Mouse (Mus musculus) midbrain, embryonic 12.5 days (tissue): ENCODE results near the gene Mgat5b. TPM values are rescaled to one million over a fixed set of nuclear protein-coding genes. Genes with fewer than 3 reads are reported as not detected.
A peak's percentile ranks its signal among the peaks of the same experiment; 100 is the strongest.

Experiments used
- ATAC-seq: fragments of 200-750 bp; cut with Nextera tagmentation; 2 replicates; pipeline ENCODE4 v1.8.0; 2017; ENCODE audit warnings: low read depth, moderate TSS enrichment, moderate library complexity; ENCODE audit not compliant: low FRiP score
- H3K27ac ChIP-seq: fragments of 300-500 bp; sonication (generic); replicated peaks from 2 replicates; pipeline ENCODE4 v1.5.1; 2016; ENCODE audit warnings: mild to moderate bottlenecking
- H3K27me3 ChIP-seq: fragments of 300-500 bp; sonication (generic); 2 replicates; pipeline ENCODE4 v1.6.1; 2016; ENCODE audit warnings: mild to moderate bottlenecking
- H3K36me3 ChIP-seq: fragments of 300-500 bp; sonication (generic); 2 replicates; pipeline ENCODE4 v1.6.1; 2016
- H3K4me1 ChIP-seq: fragments of 300-500 bp; sonication (generic); 2 replicates; pipeline ENCODE4 v1.6.1; 2016
- H3K4me2 ChIP-seq: fragments of 300-500 bp; sonication (generic); replicated peaks from 2 replicates; pipeline ENCODE4 v1.6.1; 2016; ENCODE audit warnings: mild to moderate bottlenecking, moderate library complexity
- H3K4me3 ChIP-seq: fragments of 300-500 bp; sonication (generic); 2 replicates; pipeline ENCODE4 v1.5.1; 2016; ENCODE audit warnings: mild to moderate bottlenecking
- H3K9ac ChIP-seq: fragments of 300-500 bp; sonication (generic); replicated peaks from 2 replicates; pipeline ENCODE4 v1.6.1; 2016; ENCODE audit warnings: mild to moderate bottlenecking, moderate library complexity
- H3K9me3 ChIP-seq: fragments of 300-500 bp; sonication (generic); 2 replicates; pipeline ENCODE4 v1.6.1; 2016; ENCODE audit warnings: mild to moderate bottlenecking
- WGBS: fragments of 180-500 bp; shearing (Covaris S2); methylation state at CpG from one replicate; pipeline ENCODE4 v1.1.7; 2016; 5-methylcytosine and 5-hydroxymethylcytosine counted together
- polyA plus RNA-seq: library from polyadenylated mRNA; unstranded; fragments of >200 nt; fragmentation: Nextera tagmentation; extraction: Ambion mirVana; gene quantifications from 2 replicates; pipeline ENCODE4 v1.2.1, GENCODE M21; 2016

Gene Mgat5b
- polyA plus RNA-seq, 1 experiment from 2014 or later: 17.7 TPM

- Histone ChIP-seq H3K27me3 (peaks cover 33% of the 10 kb centered on the region), H3K9me3 (no peaks in the 10 kb centered on the region), H3K4me2 (peak overlapping the region; percentile 92), H3K4me3 (peak overlapping the region; percentile 10; the same call in 1 of the 2 replicates), H3K36me3 (peaks cover 32% of the 10 kb centered on the region), H3K9ac (no peak overlapping the region), H3K4me1 (peaks cover 46% of the 10 kb centered on the region), H3K27ac (no peak overlapping the region)
- 44% methylated on average over 7 of the region's 7 CpGs for WGBS
- peak; percentile 41; the same call in 1 of the 2 replicates for ATAC-seq
Observed at GRCm38 (mm10) chr11:116922058-116922457, 3.4 kb downstream of the Mgat5b start.

DNA sequence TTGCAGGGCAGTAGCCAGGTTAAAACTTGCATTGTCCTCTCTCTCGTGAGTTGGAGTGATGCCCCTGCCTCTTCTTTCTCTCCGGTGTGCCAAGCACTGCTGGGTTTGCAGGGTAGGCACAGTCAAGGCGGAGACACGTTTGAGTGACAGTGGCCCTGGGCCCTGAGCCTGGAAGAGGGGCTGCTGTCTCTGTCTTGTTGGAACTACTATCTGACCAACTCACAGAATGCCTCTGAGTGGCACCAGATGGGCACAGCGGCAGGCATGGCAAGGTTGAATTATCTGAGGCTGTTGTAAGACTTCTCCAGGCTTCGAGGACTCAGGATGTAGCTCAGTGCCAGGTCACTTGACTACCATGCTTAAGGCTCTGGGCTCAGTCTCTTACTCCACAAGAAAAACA lies 9.4 kb downstream of the Mgat5b start:
- Histone ChIP-seq H3K27ac (no peak overlapping the region), H3K27me3 (no peaks in the 10 kb centered on the region), H3K9ac (no peak overlapping the region), H3K4me2 (no peak overlapping the region), H3K9me3 (no peaks in the 10 kb centered on the region), H3K4me1 (no peaks in the 10 kb centered on the region), H3K4me3 (no peak overlapping the region), H3K36me3 (peaks cover 73% of the 10 kb centered on the region)
- 86% methylated on average over 6 of the region's 6 CpGs for WGBS
- no peak for ATAC-seq

DNA sequence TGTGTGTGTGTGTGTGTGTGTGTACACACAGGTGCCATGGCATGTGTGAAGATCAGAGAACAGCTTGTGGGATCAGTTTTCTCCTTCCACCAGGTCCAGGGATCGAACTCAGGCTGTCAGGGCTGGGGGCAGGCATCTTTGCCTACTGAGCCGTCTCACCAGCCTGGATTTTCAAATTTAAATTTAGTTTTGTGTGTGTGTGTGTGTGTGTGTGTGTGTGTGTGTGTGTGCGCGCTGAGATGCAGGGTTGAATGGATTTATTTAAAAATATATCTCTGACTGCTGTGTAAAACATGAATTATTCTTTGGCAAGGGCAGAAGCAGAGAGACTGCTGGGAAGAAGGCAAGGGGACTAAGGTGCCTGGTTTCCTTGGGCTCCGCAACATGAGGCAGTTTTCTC lies 16.2 kb downstream of the Mgat5b start:
- Histone ChIP-seq H3K27me3 (peaks cover 10% of the 10 kb centered on the region; the same call in 1 of the 2 replicates), H3K9me3 (no peaks in the 10 kb centered on the region), H3K4me2 (no peak overlapping the region), H3K27ac (no peak overlapping the region), H3K36me3 (peaks cover 67% of the 10 kb centered on the region), H3K9ac (0 out of 2 replicates have a peak overlapping the region, but pooled peaks have one; percentile 15), H3K4me3 (no peak overlapping the region), H3K4me1 (peaks cover 17% of the 10 kb centered on the region)
- no peak for ATAC-seq
- 90% methylated on average over 5 of the region's 5 CpGs for WGBS

DNA sequence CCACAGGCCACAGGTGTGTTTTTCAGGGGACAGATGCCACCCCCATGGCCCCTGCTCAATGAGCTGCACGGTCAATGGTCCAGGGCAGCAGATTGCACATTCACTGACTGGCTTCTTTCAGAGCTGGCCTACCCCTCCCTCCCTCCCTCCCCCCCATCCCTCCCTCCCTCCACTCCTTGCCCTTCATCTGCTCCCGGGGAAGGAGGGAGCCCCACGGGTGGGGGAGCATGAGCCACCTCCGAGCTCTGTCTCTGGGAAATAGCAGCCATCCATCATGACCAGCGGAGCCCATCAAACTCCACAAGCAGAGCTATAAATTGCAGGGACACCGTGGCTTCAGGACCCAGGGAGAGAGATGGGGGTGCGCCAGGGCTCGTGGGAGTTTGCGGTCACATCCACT lies 16.7 kb downstream of the Mgat5b start:
- H3K4me2 ChIP-seq: no peak overlapping the region
- peaks cover 67% of the 10 kb centered on the region for H3K36me3 ChIP-seq
- peaks cover 10% of the 10 kb centered on the region; the same call in 1 of the 2 replicates for H3K27me3 ChIP-seq
- 0 out of 2 replicates have a peak overlapping the region, but pooled peaks have one; percentile 15 for H3K9ac ChIP-seq
- no peak for ATAC-seq
- WGBS: 66% methylated on average over 8 of the region's 9 CpGs
- H3K9me3 ChIP-seq: no peaks in the 10 kb centered on the region
- peaks cover 22% of the 10 kb centered on the region for H3K4me1 ChIP-seq
- no peak overlapping the region for H3K4me3 ChIP-seq
- H3K27ac ChIP-seq: no peak overlapping the region; the same call in 1 of the 2 replicates

DNA sequence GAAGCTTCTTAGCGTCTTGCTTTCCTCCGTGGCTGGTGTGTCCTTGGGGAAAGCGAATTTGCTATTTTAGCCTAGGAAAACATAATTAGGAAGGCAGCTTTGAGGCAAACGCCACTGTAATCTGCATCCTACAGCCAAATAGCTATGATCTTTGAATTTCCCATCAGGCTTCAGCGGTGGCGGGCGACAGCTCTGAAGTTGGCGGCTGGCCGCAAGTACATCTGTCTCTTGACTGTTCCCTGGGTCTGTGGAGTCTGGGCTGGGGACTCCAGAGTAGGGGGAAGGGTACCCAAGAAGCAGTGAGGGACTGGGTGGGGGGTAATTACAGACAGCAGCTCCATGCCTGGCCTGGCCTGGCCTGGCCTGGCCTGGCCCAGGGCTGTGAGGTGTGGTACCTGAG lies 17.3 kb downstream of the Mgat5b start:
- Histone ChIP-seq H3K27me3 (peaks cover 10% of the 10 kb centered on the region; the same call in 1 of the 2 replicates), H3K27ac (no peak overlapping the region; the same call in 1 of the 2 replicates), H3K9ac (no peak overlapping the region), H3K4me1 (peaks cover 28% of the 10 kb centered on the region), H3K4me2 (no peak overlapping the region), H3K9me3 (no peaks in the 10 kb centered on the region), H3K36me3 (peaks cover 66% of the 10 kb centered on the region), H3K4me3 (no peak overlapping the region)
- ATAC-seq: no peak
- 87% methylated on average over 9 of the region's 9 CpGs for WGBS

GRCm38 (mm10) chr11:116937141-116937540 lies 18.5 kb downstream of the Mgat5b start:
- Histone ChIP-seq H3K4me3 (no peak overlapping the region), H3K4me2 (no peak overlapping the region), H3K27ac (no peak overlapping the region), H3K4me1 (peaks cover 28% of the 10 kb centered on the region), H3K36me3 (peaks cover 63% of the 10 kb centered on the region), H3K9ac (no peak overlapping the region), H3K27me3 (peaks cover 10% of the 10 kb centered on the region; the same call in 1 of the 2 replicates), H3K9me3 (no peaks in the 10 kb centered on the region)
- no peak for ATAC-seq
- 30% methylated on average over 10 of the region's 10 CpGs for WGBS

DNA sequence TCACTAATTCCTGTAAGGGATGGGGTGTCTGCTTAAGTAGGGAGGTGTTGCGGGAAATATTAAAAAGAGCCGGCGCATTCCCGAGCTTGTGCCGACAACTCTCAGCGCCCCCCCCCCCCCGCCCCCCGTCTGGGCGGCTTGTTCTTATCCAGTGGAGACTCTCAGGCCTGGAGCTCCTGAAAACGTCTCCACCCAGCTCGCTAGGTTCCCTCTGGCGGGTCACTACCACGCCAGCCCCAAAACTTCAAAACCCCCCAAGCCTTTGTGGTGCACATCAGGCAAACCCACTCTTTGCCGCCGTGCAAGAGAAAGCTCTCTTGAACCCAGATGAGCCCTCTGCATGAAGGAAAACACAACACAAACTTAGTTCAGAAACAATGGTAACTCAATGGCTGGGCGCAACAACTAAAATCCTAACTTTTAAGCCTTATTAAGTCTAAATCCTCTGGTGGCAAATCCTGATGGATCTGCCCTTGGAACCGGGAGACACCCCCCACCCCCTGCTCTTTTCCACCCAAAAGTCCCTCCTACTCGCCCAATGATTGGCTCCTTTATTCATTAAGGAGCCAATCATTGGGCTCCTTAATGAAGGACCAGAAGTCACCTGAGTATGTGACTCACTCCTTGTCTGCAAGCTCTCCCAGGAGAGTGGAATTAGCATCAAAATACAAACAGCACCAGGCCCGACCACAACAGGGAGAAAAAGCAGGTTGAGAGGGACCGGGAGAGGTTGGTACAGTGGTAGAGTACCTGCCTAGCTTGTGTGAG lies 21.6 kb downstream of the Mgat5b start:
- no peak overlapping the region for H3K9ac ChIP-seq

GRCm38 (mm10) chr11:116944346-116944745 lies 25.7 kb downstream of the Mgat5b start:
- Histone ChIP-seq H3K4me3 (no peak overlapping the region), H3K4me1 (peaks cover 14% of the 10 kb centered on the region), H3K27me3 (no peaks in the 10 kb centered on the region), H3K4me2 (no peak overlapping the region), H3K36me3 (peaks cover 69% of the 10 kb centered on the region), H3K27ac (no peak overlapping the region), H3K9me3 (no peaks in the 10 kb centered on the region), H3K9ac (0 out of 2 replicates have a peak overlapping the region, but pooled peaks have one; percentile 4)
- ATAC-seq: no peak
- WGBS: 77% methylated on average over 4 of the region's 4 CpGs

More for the DNA sequence above, 21.6 kb downstream of the Mgat5b start:
- ATAC-seq: no peak
- Histone ChIP-seq H3K36me3 (peaks cover 56% of the 10 kb centered on the region), H3K27me3 (peaks cover 10% of the 10 kb centered on the region; the same call in 1 of the 2 replicates), H3K9me3 (no peaks in the 10 kb centered on the region), H3K4me3 (0 out of 2 replicates have a peak overlapping the region, but pooled peaks have one; percentile 7), H3K27ac (no peak overlapping the region), H3K4me2 (peak overlapping the region; percentile 33), H3K4me1 (peaks cover 28% of the 10 kb centered on the region)
- 6% methylated on average over 20 of the region's 20 CpGs for WGBS

GRCm38 (mm10) chr11:116949832-116950231 lies 31.2 kb downstream of the Mgat5b start:
- no peak overlapping the region for H3K4me2 ChIP-seq
- no peak overlapping the region for H3K27ac ChIP-seq
- no peaks in the 10 kb centered on the region for H3K9me3 ChIP-seq
- no peaks in the 10 kb centered on the region; the same call in 1 of the 2 replicates for H3K4me1 ChIP-seq
- no peak overlapping the region for H3K4me3 ChIP-seq
- no peaks in the 10 kb centered on the region for H3K27me3 ChIP-seq
- WGBS: 77% methylated on average over 9 of the region's 9 CpGs
- ATAC-seq: no peak
- peaks cover 79% of the 10 kb centered on the region for H3K36me3 ChIP-seq
- H3K9ac ChIP-seq: no peak overlapping the region

- H3K4me1 ChIP-seq: no peaks in the 10 kb centered on the region
- 26% methylated on average over 1 of the region's 1 CpGs for WGBS
- ATAC-seq: no peak
- H3K36me3 ChIP-seq: peaks cover 79% of the 10 kb centered on the region
- H3K9me3 ChIP-seq: no peaks in the 10 kb centered on the region
- no peak overlapping the region for H3K4me2 ChIP-seq
- H3K9ac ChIP-seq: no peak overlapping the region
- no peaks in the 10 kb centered on the region for H3K27me3 ChIP-seq
- H3K27ac ChIP-seq: no peak overlapping the region
- no peak overlapping the region for H3K4me3 ChIP-seq
Observed at GRCm38 (mm10) chr11:116951429-116951828, 32.8 kb downstream of the Mgat5b start.

DNA sequence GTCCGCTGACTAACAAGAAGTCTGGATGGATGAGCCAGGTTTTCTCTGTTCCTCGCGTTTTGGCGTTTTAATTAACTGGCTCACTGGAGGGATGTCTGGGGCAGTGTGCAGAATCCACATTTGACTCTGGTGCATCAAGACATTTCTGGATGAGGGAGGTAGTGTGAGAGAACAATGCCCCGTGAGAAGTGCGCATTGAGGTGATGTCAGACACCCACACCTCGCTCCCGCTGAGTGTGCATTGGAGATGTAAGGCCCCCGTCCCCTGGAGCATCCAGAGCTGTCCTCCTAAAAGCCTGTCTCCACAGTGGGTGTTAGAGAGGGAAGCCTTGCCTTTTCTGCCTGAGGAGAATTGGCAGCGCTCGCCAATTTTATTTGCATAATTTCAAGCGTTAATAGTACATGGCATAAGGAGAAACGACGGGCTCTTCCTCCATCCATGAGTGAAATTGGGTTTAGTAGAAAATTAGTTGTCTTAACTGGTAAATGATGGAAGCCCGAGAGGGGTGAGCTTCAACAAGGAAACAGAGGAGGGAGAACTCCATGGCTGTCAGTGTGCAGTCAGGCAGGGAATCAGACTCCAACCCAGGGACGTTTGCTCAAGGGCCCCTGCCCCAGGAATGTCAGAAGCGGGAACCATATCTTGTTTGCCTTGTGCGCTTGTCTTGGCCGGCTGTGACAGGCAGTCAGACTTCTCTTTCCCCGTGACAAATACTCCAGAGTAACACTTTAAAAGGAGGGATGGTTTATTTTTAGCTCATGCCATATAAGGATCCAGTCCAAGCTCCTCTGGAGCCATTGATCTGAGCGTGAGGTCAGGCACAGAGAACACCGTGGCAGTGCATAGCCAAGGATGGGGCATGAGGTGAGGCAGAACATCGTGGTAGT lies 35.8 kb downstream of the Mgat5b start:
- H3K4me3 ChIP-seq: no peak overlapping the region
- no peak for ATAC-seq
- H3K4me1 ChIP-seq: no peaks in the 10 kb centered on the region
- H3K27me3 ChIP-seq: no peaks in the 10 kb centered on the region
- no peak overlapping the region for H3K9ac ChIP-seq
- peaks cover 69% of the 10 kb centered on the region for H3K36me3 ChIP-seq
- no peak overlapping the region for H3K27ac ChIP-seq
- H3K4me2 ChIP-seq: no peak overlapping the region
- H3K9me3 ChIP-seq: no peaks in the 10 kb centered on the region
- WGBS: 87% methylated on average over 23 of the region's 23 CpGs

DNA sequence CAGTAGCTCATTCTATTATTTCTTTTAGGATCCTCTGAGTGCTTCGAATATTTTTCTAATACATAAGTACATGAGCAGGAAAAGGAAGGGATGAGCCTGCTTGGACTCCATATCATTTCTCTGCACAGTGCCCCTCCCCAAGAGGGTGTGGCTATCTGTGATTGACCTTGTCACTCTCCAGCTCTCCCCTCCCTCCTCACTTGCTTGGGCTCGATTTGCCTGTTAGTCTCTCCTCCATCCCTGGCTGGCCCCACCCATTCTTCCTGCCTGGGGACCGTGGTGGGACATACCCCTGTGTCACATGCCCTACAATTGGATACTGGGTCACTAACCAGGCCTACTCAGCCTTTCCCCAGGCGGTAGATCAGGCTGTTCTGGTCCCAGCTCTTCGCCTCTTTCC lies 39.9 kb downstream of the Mgat5b start:
- no peaks in the 10 kb centered on the region for H3K27me3 ChIP-seq
- no peak overlapping the region for H3K4me2 ChIP-seq
- H3K9me3 ChIP-seq: no peaks in the 10 kb centered on the region
- 58% methylated on average over 5 of the region's 5 CpGs for WGBS
- H3K4me3 ChIP-seq: no peak overlapping the region
- H3K9ac ChIP-seq: no peak overlapping the region
- no peaks in the 10 kb centered on the region for H3K4me1 ChIP-seq
- ATAC-seq: no peak
- no peak overlapping the region for H3K27ac ChIP-seq
- H3K36me3 ChIP-seq: peaks cover 63% of the 10 kb centered on the region
